Mouse (Mus musculus): ENCODE measurements at regions not wholly inside any gene's neighbourhood (a gene's known extent, or its start where the extent isn't known, plus 50 kb on each side); places are given as distances from the start of the nearest gene placed in this dataset.

- DNase-seq (ENCODE audit: low read depth, low spot score): no peak
Measured at GRCm38 (mm10) chr8:24287861-24288260, 437.8 kb downstream of the Adam3 start.

- DNase-seq (ENCODE audit: low read depth, low spot score): no peak
Measured at GRCm38 (mm10) chr8:24284966-24285365, 440.7 kb downstream of the Adam3 start.

- DNase-seq (ENCODE audit: low read depth, low spot score): peak; percentile 84
Measured at GRCm38 (mm10) chr8:24283901-24284405, 441.7 kb downstream of the Adam3 start.

GRCm38 (mm10) chr8:24280296-24280695, 445.4 kb downstream of the Adam3 start:
- DNase-seq (ENCODE audit: low read depth, low spot score): no peak

- DNase-seq (ENCODE audit: low read depth, low spot score): peak; percentile 61
Measured at GRCm38 (mm10) chr8:24278391-24278790, 447.3 kb downstream of the Adam3 start.

GRCm38 (mm10) chr8:24261359-24261758, 464.3 kb downstream of the Adam3 start:
- no peak for DNase-seq (ENCODE audit: low read depth, low spot score)

- DNase-seq (ENCODE audit: low read depth, low spot score): no peak
Measured at GRCm38 (mm10) chr8:24258622-24259021, 467.0 kb downstream of the Adam3 start.

- DNase-seq (ENCODE audit: low read depth, low spot score): no peak
Measured at GRCm38 (mm10) chr8:24242211-24242610, 483.4 kb downstream of the Adam3 start.

- DNase-seq (ENCODE audit: low read depth, low spot score): peak; percentile 63
Measured at GRCm38 (mm10) chr8:24240211-24240983, 485.3 kb downstream of the Adam3 start.

- DNase-seq (ENCODE audit: low read depth, low spot score): no peak
Measured at GRCm38 (mm10) chr8:24234981-24235380, 490.7 kb downstream of the Adam3 start.

- DNase-seq (ENCODE audit: low read depth, low spot score): no peak
Measured at GRCm38 (mm10) chr8:24228148-24228547, 497.5 kb downstream of the Adam3 start.

- no peak for DNase-seq (ENCODE audit: low read depth, low spot score)
Measured at GRCm38 (mm10) chr8:24227331-24228072, 498.1 kb downstream of the Adam3 start.

- DNase-seq (ENCODE audit: low read depth, low spot score): no peak
Measured at GRCm38 (mm10) chr8:24220222-24220621, 505.4 kb downstream of the Adam3 start.

- no peak for DNase-seq (ENCODE audit: low read depth, low spot score)
Measured at GRCm38 (mm10) chr8:24216655-24217054, 509.0 kb downstream of the Adam3 start.

- no peak for DNase-seq (ENCODE audit: low read depth, low spot score)
Measured at GRCm38 (mm10) chr8:24215510-24216138, 510.0 kb downstream of the Adam3 start.

- DNase-seq (ENCODE audit: low read depth, low spot score): no peak
Measured at GRCm38 (mm10) chr8:24214315-24214714, 511.3 kb downstream of the Adam3 start.

GRCm38 (mm10) chr8:24212216-24213200, 513.1 kb downstream of the Adam3 start:
- no peak for DNase-seq (ENCODE audit: low read depth, low spot score)

- no peak for DNase-seq (ENCODE audit: low read depth, low spot score)
Measured at GRCm38 (mm10) chr8:24211091-24211490, 514.6 kb downstream of the Adam3 start.
